Mouse (Mus musculus) MEL (cell line): Measurements from ENCODE around the gene Pcgf2. TPM values are rescaled to one million over a fixed set of nuclear protein-coding genes. Genes with fewer than 3 reads are reported as not detected.

Experiments
- DNase-seq: peaks from one replicate; pipeline ENCODE4 v3.0.0; 2011; ENCODE audit warnings: low read depth, low spot score
- H3K27ac ChIP-seq: 2 replicates; pipeline ENCODE4 v1.5.1; 2012; ENCODE audit warnings: low read depth, mild to moderate bottlenecking, control low read depth, low read length, moderate library complexity; ENCODE audit not compliant: control insufficient read depth
- H3K27me3 ChIP-seq, 2 experiments: fragments of 150-350 bp in 1 of 2; sonication (generic) in 1 of 2; 2 replicates each; pipeline ENCODE4 v1.6.1; 2012; ENCODE audit warnings: low read length in 2 of 2, mild to moderate bottlenecking in 2 of 2, improper control_type of control experiment in 1 of 2, moderate library complexity in 1 of 2; ENCODE audit not compliant: insufficient read depth in 2 of 2, control insufficient read depth in 1 of 2
- H3K36me3 ChIP-seq, 2 experiments: 2 replicates each; pipeline ENCODE4 v1.6.1; 2012 to 2014; ENCODE audit warnings: low read length in 2 of 2, improper control_type of control experiment in 1 of 2, inconsistent platforms in 1 of 2, mild to moderate bottlenecking in 1 of 2; ENCODE audit not compliant: insufficient read depth in 2 of 2, control insufficient read depth in 1 of 2
- H3K4me1 ChIP-seq, 2 experiments: fragments of 150-350 bp in 1 of 2; sonication (generic) in 1 of 2; 2 replicates each; pipeline ENCODE4 v1.6.1; 2012; ENCODE audit warnings: low read length in 2 of 2, improper control_type of control experiment in 1 of 2, mild to moderate bottlenecking in 1 of 2; ENCODE audit not compliant: insufficient read depth in 2 of 2, control insufficient read depth in 1 of 2
- H3K4me3 ChIP-seq, 2 experiments: fragments of 150-350 bp in 1 of 2; sonication (generic) in 1 of 2; 2 replicates each; pipeline ENCODE4 v1.5.1; 2012; ENCODE audit warnings: low read depth in 2 of 2, low read length in 2 of 2, mild to moderate bottlenecking in 2 of 2, moderate library complexity in 2 of 2, control low read depth in 1 of 2, improper control_type of control experiment in 1 of 2; ENCODE audit not compliant: control insufficient read depth in 1 of 2, insufficient read depth in 1 of 2
- H3K79me2 ChIP-seq: 2 replicates; pipeline ENCODE4 v1.6.1; 2012; ENCODE audit warnings: mild to moderate bottlenecking, low read length, moderate library complexity; ENCODE audit not compliant: control insufficient read depth, poor library complexity, insufficient read depth
- H3K9ac ChIP-seq: 2 replicates; pipeline ENCODE4 v1.6.1; 2012; ENCODE audit warnings: low read depth, mild to moderate bottlenecking, control low read depth, low read length, moderate library complexity; ENCODE audit not compliant: control insufficient read depth, poor library complexity, severe bottlenecking
- H3K9me3 ChIP-seq: fragments of 150-350 bp; sonication (generic); replicated peaks from 2 replicates; pipeline ENCODE4 v1.6.1; 2012; ENCODE audit warnings: mild to moderate bottlenecking, low read length, improper control_type of control experiment, moderate library complexity; ENCODE audit not compliant: insufficient read depth
- CTCF ChIP-seq, 3 experiments: IDR thresholded peaks in 2 of 3; conservative IDR thresholded peaks in 1 of 3; 2 replicates each; pipeline ENCODE4 v1.5.1; 2011 to 2012; ENCODE audit warnings: low read length in 3 of 3, low read depth in 2 of 3, mild to moderate bottlenecking in 2 of 3, improper control_type of control experiment in 1 of 3, inconsistent platforms in 1 of 3, mixed read lengths in 1 of 3, moderate library complexity in 1 of 3; ENCODE audit not compliant: control insufficient read depth in 1 of 3, insufficient read depth in 1 of 3, poor library complexity in 1 of 3, severe bottlenecking in 1 of 3
- E2F4 ChIP-seq: IDR thresholded peaks from 2 replicates; pipeline ENCODE4 v1.6.1; 2011; ENCODE audit warnings: low read depth, low read length, improper control_type of control experiment, borderline replicate concordance
- ELF1 ChIP-seq: IDR thresholded peaks from 2 replicates; pipeline ENCODE4 v1.6.1; 2014; ENCODE audit warnings: low read depth, mild to moderate bottlenecking, inconsistent platforms, low read length, improper control_type of control experiment, moderate library complexity
- ETS1 ChIP-seq: IDR thresholded peaks from 2 replicates; pipeline ENCODE4 v1.6.1; 2012; ENCODE audit warnings: low read depth, mild to moderate bottlenecking, inconsistent platforms, low read length, improper control_type of control experiment, moderate library complexity
- GABPA ChIP-seq: IDR thresholded peaks from 2 replicates; pipeline ENCODE4 v1.6.1; 2012; ENCODE audit warnings: low read depth, mild to moderate bottlenecking, inconsistent platforms, low read length, improper control_type of control experiment, moderate library complexity
- GATA1 ChIP-seq: IDR thresholded peaks from 2 replicates; pipeline ENCODE4 v1.6.1; 2011; ENCODE audit warnings: low read depth, low read length, improper control_type of control experiment
- HCFC1 ChIP-seq: IDR thresholded peaks from 2 replicates; pipeline ENCODE4 v1.6.1; 2012; ENCODE audit warnings: low read depth, mild to moderate bottlenecking, inconsistent platforms, low read length, improper control_type of control experiment, moderate library complexity
- JUND ChIP-seq: IDR thresholded peaks from 2 replicates; pipeline ENCODE4 v1.6.1; 2011; ENCODE audit warnings: low read depth, mild to moderate bottlenecking, improper control_type of control experiment, low read length
- KAT2A ChIP-seq: conservative IDR thresholded peaks from 2 replicates; pipeline ENCODE4 v1.6.1; 2012; ENCODE audit warnings: low read depth, low read length, improper control_type of control experiment, inconsistent platforms
- MAFK ChIP-seq: IDR thresholded peaks from 2 replicates; pipeline ENCODE4 v1.6.1; 2011; ENCODE audit warnings: low read depth, mild to moderate bottlenecking, low read length, improper control_type of control experiment, borderline replicate concordance
- MAZ ChIP-seq: IDR thresholded peaks from 2 replicates; pipeline ENCODE4 v1.6.1; 2012; ENCODE audit warnings: low read depth, mild to moderate bottlenecking, inconsistent platforms, low read length, improper control_type of control experiment
- MXI1 ChIP-seq: IDR thresholded peaks from 2 replicates; pipeline ENCODE4 v1.6.1; 2011; ENCODE audit warnings: mild to moderate bottlenecking, low read depth, low read length, improper control_type of control experiment
- MYB ChIP-seq: IDR thresholded peaks from 2 replicates; pipeline ENCODE4 v1.6.1; 2011; ENCODE audit warnings: mild to moderate bottlenecking, low read depth, low read length, improper control_type of control experiment
- NELFE ChIP-seq: IDR thresholded peaks from 2 replicates; pipeline ENCODE4 v1.6.1; 2011; ENCODE audit warnings: low read depth, low read length, improper control_type of control experiment
- POLR2A ChIP-seq, 2 experiments: IDR thresholded peaks; 2 replicates each; pipeline ENCODE4 v1.6.1; 2011 to 2012; ENCODE audit warnings: low read length in 2 of 2, mild to moderate bottlenecking in 2 of 2, control low read depth in 1 of 2, improper control_type of control experiment in 1 of 2, low read depth in 1 of 2, moderate library complexity in 1 of 2; ENCODE audit not compliant: control insufficient read depth in 1 of 2, insufficient read depth in 1 of 2, poor library complexity in 1 of 2
- POLR2AphosphoS5 ChIP-seq: IDR thresholded peaks from 2 replicates; pipeline ENCODE4 v1.6.1; 2012; ENCODE audit warnings: low read depth, borderline replicate concordance, mild to moderate bottlenecking, inconsistent platforms, low read length, moderate library complexity, mixed read lengths
- RAD21 ChIP-seq: IDR thresholded peaks from 2 replicates; pipeline ENCODE4 v1.6.1; 2011; ENCODE audit warnings: mild to moderate bottlenecking, low read depth, low read length, improper control_type of control experiment
- TAL1 ChIP-seq: IDR thresholded peaks from 2 replicates; pipeline ENCODE4 v1.6.1; 2012; ENCODE audit warnings: mild to moderate bottlenecking, inconsistent platforms, low read length, moderate library complexity, mixed read lengths
- UBTF ChIP-seq: IDR thresholded peaks from 2 replicates; pipeline ENCODE4 v1.6.1; 2012; ENCODE audit warnings: low read depth, mild to moderate bottlenecking, inconsistent platforms, low read length, improper control_type of control experiment, moderate library complexity, borderline replicate concordance; ENCODE audit not compliant: insufficient read depth
- USF1 ChIP-seq: IDR thresholded peaks from 2 replicates; pipeline ENCODE4 v1.6.1; 2014; ENCODE audit warnings: low read depth, mild to moderate bottlenecking, inconsistent platforms, low read length, improper control_type of control experiment, moderate library complexity
- ZKSCAN1 ChIP-seq: IDR thresholded peaks from 2 replicates; pipeline ENCODE4 v1.6.1; 2012; ENCODE audit warnings: low read depth, mild to moderate bottlenecking, inconsistent platforms, low read length, improper control_type of control experiment, moderate library complexity
- ZMIZ1 ChIP-seq: IDR thresholded peaks from 2 replicates; pipeline ENCODE4 v1.6.1; 2012; ENCODE audit warnings: low read depth, mild to moderate bottlenecking, inconsistent platforms, low read length, improper control_type of control experiment, moderate library complexity
- ZNF384 ChIP-seq: IDR thresholded peaks from 2 replicates; pipeline ENCODE4 v1.6.1; 2012; ENCODE audit warnings: low read depth, mild to moderate bottlenecking, inconsistent platforms, low read length, improper control_type of control experiment
- polyA plus RNA-seq, 2 experiments: library from polyadenylated mRNA; stranded (reverse) in 1 of 2; unstranded in 1 of 2; fragments of >175 nt in 1 of 2; fragments of >200 nt in 1 of 2; gene quantifications; 2 replicates each; pipeline versions ENCODE4 v1.2.1 to v1.2.4; 2012; ENCODE audit warnings: low replicate concordance in 2 of 2, low read depth in 1 of 2; ENCODE audit not compliant: insufficient read length in 2 of 2, insufficient read depth in 1 of 2, missing spikeins in 1 of 2
- total RNA-seq: library from RNA; depleted of rRNA; stranded (reverse); fragments of 300-350 nt; gene quantifications from 2 replicates; pipeline ENCODE4 v1.2.3, GENCODE M21; 2012

The Pcgf2 gene
- total and polyA plus RNA-seq, 3 experiments, result 12.3 to 38.7 TPM; not detected in 1

DNA sequence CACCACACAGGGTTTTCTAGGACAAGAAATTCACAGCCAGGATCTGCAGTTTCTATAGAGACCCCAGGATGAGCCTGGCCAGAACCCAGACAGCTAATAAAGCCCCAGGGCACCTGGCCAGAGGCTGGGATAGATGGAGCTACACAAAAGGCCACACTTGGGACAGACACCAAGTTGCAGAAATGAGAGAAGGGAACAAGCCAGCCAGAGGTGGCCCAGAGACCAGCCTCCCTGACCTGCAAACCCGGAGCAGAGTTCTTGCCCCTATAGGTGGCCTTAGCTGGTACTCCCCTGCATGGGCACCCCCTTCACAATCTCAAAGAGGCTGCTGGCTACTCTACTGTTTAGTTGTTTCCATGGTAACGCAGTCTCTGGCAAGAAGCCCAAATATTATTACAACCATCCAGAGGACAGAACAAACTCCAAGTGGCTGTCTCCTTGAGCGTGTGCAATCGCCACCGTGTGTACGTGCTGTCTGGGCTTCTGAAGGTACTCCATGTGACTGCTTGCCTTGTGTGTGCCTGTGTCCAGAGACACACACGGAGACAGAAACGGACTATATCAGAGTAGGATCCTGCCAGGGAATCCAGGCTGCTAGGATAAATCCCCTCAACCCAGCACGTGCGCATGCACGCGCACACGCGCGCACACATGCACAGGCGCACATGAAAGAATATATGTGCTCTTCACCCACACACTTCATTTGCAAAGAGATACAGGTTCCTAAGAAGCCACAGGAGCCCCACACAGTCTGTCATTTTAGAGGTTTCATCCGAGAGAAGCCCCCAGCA lies 5.2 kb downstream of the Pcgf2 start:
- H3K79me2 ChIP-seq, result peaks cover 8% of the 10 kb centered on the region; the same call in 1 of the 2 replicates
- no peaks in the 10 kb centered on the region for H3K27me3 ChIP-seq
- H3K9me3 ChIP-seq, result no peaks in the 10 kb centered on the region
- H3K36me3 ChIP-seq, result peaks cover 0 to 1% of the 10 kb centered on the region in 2 experiments; a peak in 2 of 4 replicates
- H3K4me1 ChIP-seq, result peaks cover 0 to 10% of the 10 kb centered on the region in 2 experiments; a peak in 2 of 4 replicates
- TF ChIP-seq ZKSCAN1 (no peak), HCFC1 (no peak), ZNF384 (no peak), UBTF (no peak), ELF1 (no peak), GATA1 (no peak), E2F4 (no peak), JUND (no peak), ZMIZ1 (no peak), KAT2A (no peak), RAD21 (no peak), MYB (no peak), POLR2A (IDR thresholded peaks at IDR 0.05; ENCODE audit: control insufficient read depth in 1 of 2, insufficient read depth in 1 of 2, low read depth in 1 of 2, low read length in 2 of 2, poor library complexity in 1 of 2) (no peak), ETS1 (no peak), MAZ (no peak), MXI1 (no peak), MAFK (no peak)
- no peak overlapping the region for H3K27ac ChIP-seq
- H3K9ac ChIP-seq, result no peak overlapping the region
- H3K4me3 ChIP-seq, result no peak overlapping the region
- DNase-seq, result no peak

DNA sequence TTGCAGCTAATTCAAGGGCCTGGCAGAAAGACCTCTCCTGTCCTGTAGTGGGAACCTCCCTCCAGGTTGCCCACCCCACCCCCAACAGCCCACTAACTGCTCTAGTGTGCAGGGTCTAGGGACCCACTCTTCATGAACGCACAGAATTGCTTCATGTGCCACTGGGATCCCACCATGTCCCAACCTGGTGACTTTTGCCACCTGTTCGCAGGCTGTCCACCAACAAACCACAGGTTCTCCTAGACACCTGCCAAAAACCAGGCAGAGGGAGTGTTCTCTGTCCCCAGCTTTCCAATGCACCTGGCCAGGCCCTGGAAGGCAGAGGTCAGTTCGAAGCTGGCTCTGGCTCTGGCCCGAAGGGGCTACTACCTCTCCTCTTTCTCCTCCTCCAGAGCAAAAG lies 5.9 kb downstream of the Pcgf2 start:
- Histone ChIP-seq H3K27me3 (no peaks in the 10 kb centered on the region), H3K9me3 (no peaks in the 10 kb centered on the region), H3K79me2 (peaks cover 4% of the 10 kb centered on the region; the same call in 1 of the 2 replicates), H3K36me3 (peaks cover 0 to 1% of the 10 kb centered on the region in 2 experiments; a peak in 2 of 4 replicates), H3K9ac (no peak overlapping the region), H3K4me1 (peaks cover 0 to 10% of the 10 kb centered on the region in 2 experiments; a peak in 2 of 4 replicates), H3K4me3 (no peak overlapping the region), H3K27ac (no peak overlapping the region)
- no peak for DNase-seq
- TF ChIP-seq MXI1 (no peak), POLR2A (IDR thresholded peaks at IDR 0.05; ENCODE audit: control insufficient read depth in 1 of 2, insufficient read depth in 1 of 2, low read depth in 1 of 2, low read length in 2 of 2, poor library complexity in 1 of 2) (no peak), USF1 (no peak), GABPA (no peak), POLR2AphosphoS5 (no peak), CTCF (IDR thresholded peaks at IDR 0.05 in 2 of 3, conservative IDR thresholded peaks at IDR 0.05 in 1 of 3; ENCODE audit: control insufficient read depth in 1 of 3, insufficient read depth in 1 of 3, low read depth in 2 of 3, low read length in 3 of 3, poor library complexity in 1 of 3, severe bottlenecking in 1 of 3) (no peak), UBTF (no peak), NELFE (no peak), TAL1 (no peak)
